Mouse (Mus musculus) embryonic fibroblast, embryonic 13.5 days (primary cell): ENCODE measurements around the gene Nkiras1.

ENCODE experiments used
- CTCF ChIP-seq: IDR thresholded peaks from 2 replicates; pipeline ENCODE4 v1.5.1; 2011; ENCODE audit warnings: mild to moderate bottlenecking, control low read depth, low read length, moderate library complexity, borderline replicate concordance; ENCODE audit not compliant: insufficient read depth
- POLR2A ChIP-seq: IDR thresholded peaks from 2 replicates; pipeline ENCODE4 v1.6.1; 2011; ENCODE audit warnings: low read depth, mild to moderate bottlenecking, control low read depth, low read length, moderate library complexity

- no peak for TF ChIP-seq CTCF
- TF ChIP-seq POLR2A, result no peak
These were observed 30.8 kb upstream of the Nkiras1 start for GRCm38 (mm10) chr14:18240132-18240531.
